Mouse (Mus musculus) spleen, adult 2 months (tissue): ENCODE results near the gene Sult2b1. TPM values are rescaled to one million over a fixed set of nuclear protein-coding genes. Genes with fewer than 3 reads are reported as not detected.

ENCODE experiments used
- DNase-seq, 2 experiments: peaks; one replicate each; pipeline versions ENCODE4 v3.0.0 to v3.0.0-alpha.2; 2012 to 2021; ENCODE audit warnings: low spot score in 2 of 2, low read depth in 1 of 2
- H3K27ac ChIP-seq: fragments of 200-500 bp; 2 replicates; pipeline ENCODE4 v1.5.1; 2012; ENCODE audit warnings: low read length, inconsistent platforms; ENCODE audit not compliant: insufficient read depth
- H3K27me3 ChIP-seq: fragments of 200-500 bp; 2 replicates; pipeline ENCODE4 v1.6.1; 2012; ENCODE audit warnings: mild to moderate bottlenecking, moderate library complexity, low read length, inconsistent platforms; ENCODE audit not compliant: control insufficient read depth, insufficient read depth
- H3K36me3 ChIP-seq: fragments of 200-500 bp; 2 replicates; pipeline ENCODE4 v1.6.1; 2012; ENCODE audit warnings: mild to moderate bottlenecking, low read length, inconsistent platforms; ENCODE audit not compliant: control insufficient read depth, insufficient read depth
- H3K4me1 ChIP-seq: fragments of 200-500 bp; 2 replicates; pipeline ENCODE4 v1.6.1; 2011; ENCODE audit warnings: inconsistent platforms; ENCODE audit not compliant: control insufficient read depth, insufficient read depth, insufficient read length
- H3K4me3 ChIP-seq: fragments of 200-500 bp; 2 replicates; pipeline ENCODE4 v1.5.1; 2011; ENCODE audit warnings: mild to moderate bottlenecking, inconsistent platforms; ENCODE audit not compliant: insufficient read depth, insufficient read length; ENCODE audit errors: extremely low read depth
- CTCF ChIP-seq: fragments of 200-500 bp; IDR thresholded peaks from 2 replicates; pipeline ENCODE4 v1.5.1; 2011; ENCODE audit warnings: mild to moderate bottlenecking, inconsistent platforms; ENCODE audit not compliant: insufficient read depth, insufficient read length, insufficient replicate concordance; ENCODE audit errors: extremely low read depth
- POLR2A ChIP-seq: fragments of 200-500 bp; IDR thresholded peaks from 2 replicates; pipeline ENCODE4 v1.6.1; 2011; ENCODE audit warnings: low read depth, low read length, inconsistent platforms
- WGBS: fragments of 180-500 bp; shearing (Covaris S2); methylation state at CpG from one replicate; pipeline ENCODE4 v1.1.7; 2018; 5-methylcytosine and 5-hydroxymethylcytosine counted together
- polyA plus RNA-seq: library from polyadenylated mRNA; depleted of rRNA; stranded (reverse); fragments of >200 nt; gene quantifications from 2 replicates; pipeline ENCODE4 v1.2.3, GENCODE M21; 2012

The Sult2b1 gene
- polyA plus RNA-seq, 1 experiment, result 0.76 TPM

DNA sequence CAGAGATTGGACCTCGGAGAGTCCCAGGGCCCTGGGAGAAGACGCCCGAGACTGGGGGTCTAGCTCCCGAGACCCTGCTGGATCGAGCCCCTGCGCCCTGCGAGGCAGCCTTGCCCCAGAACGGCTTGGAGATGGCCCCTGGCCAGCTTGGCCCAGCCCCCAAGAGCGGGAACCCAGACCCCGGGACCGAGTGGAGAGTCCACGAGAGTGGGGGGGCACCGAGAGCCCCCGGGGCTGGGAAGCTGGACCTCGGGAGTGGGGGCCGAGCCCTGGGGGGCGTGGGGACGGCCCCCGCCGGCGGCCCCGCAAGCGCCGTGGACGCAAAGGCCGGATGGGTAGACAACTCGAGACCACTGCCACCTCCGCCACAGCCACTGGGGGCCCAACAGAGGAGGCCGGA, 10.5 kb upstream of the Sult2b1 start:
- no peak overlapping the region for H3K27ac ChIP-seq
- H3K27me3 ChIP-seq, result peaks cover 13% of the 10 kb centered on the region
- no peak for DNase-seq
- TF ChIP-seq POLR2A (no peak), CTCF (no peak)
- H3K4me1 ChIP-seq, result peaks cover 10% of the 10 kb centered on the region
- no peaks in the 10 kb centered on the region for H3K36me3 ChIP-seq
- WGBS, result 89% methylated on average over 29 of the region's 29 CpGs
- no peak overlapping the region for H3K4me3 ChIP-seq

DNA sequence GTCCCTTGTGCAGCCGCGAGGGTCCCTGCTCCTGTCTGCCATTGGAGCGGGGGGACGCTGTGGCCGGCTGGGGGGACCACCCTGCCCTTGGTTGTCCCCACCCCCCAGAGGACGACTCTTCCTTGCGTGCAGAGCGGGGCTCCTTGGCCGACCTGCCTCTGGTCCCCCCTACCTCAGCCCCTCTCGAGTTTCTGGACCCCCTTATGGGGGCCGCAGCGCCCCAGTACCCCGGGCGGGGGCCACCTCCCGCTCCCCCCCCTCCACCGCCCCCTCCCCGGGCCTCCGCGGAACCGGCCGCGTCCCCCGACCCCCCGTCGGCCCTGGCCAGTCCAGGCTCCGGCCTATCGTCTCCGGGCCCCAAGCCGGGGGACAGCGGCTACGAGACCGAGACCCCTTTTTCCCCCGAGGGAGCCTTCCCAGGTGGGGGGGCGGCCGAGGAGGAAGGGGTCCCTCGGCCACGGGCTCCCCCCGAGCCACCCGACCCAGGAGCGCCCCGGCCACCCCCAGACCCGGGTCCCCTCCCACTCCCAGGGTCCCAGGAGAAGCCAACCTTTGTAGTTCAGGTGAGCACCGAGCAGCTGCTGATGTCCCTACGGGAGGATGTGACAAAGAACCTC, 9.6 kb upstream of the Sult2b1 start:
- TF ChIP-seq CTCF, result no peak

DNA sequence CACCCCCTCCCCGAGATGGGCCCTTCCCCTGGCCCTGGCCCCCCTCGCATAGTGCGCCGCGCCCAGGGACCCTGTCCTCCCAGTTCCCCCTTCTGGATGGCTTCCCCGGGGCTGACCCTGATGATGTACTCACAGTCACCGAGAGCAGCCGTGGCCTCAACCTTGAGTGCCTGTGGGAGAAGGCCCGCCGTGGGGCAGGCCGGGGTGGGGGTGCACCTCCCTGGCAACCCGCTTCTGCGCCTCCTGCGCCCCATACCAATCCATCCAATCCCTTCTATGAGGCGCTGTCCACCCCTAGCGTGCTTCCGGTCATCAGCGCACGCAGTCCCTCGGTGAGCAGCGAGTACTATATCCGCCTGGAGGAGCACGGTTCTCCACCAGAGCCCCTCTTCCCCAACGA, 8.8 kb upstream of the Sult2b1 start:
- Histone ChIP-seq H3K27ac (no peak overlapping the region), H3K4me3 (no peak overlapping the region), H3K27me3 (peaks cover 10% of the 10 kb centered on the region), H3K36me3 (no peaks in the 10 kb centered on the region), H3K4me1 (peaks cover 5% of the 10 kb centered on the region; the same call in 1 of the 2 replicates)
- DNase-seq, result no peak
- 80% methylated on average over 20 of the region's 24 CpGs for WGBS
- TF ChIP-seq CTCF (no peak), POLR2A (no peak)

More for the DNA sequence above, 9.6 kb upstream of the Sult2b1 start:
- 85% methylated on average over 44 of the region's 44 CpGs for WGBS
- Histone ChIP-seq H3K36me3 (no peaks in the 10 kb centered on the region), H3K4me3 (no peak overlapping the region), H3K27ac (no peak overlapping the region), H3K4me1 (peaks cover 10% of the 10 kb centered on the region), H3K27me3 (peaks cover 13% of the 10 kb centered on the region)
- no peak for DNase-seq

DNA sequence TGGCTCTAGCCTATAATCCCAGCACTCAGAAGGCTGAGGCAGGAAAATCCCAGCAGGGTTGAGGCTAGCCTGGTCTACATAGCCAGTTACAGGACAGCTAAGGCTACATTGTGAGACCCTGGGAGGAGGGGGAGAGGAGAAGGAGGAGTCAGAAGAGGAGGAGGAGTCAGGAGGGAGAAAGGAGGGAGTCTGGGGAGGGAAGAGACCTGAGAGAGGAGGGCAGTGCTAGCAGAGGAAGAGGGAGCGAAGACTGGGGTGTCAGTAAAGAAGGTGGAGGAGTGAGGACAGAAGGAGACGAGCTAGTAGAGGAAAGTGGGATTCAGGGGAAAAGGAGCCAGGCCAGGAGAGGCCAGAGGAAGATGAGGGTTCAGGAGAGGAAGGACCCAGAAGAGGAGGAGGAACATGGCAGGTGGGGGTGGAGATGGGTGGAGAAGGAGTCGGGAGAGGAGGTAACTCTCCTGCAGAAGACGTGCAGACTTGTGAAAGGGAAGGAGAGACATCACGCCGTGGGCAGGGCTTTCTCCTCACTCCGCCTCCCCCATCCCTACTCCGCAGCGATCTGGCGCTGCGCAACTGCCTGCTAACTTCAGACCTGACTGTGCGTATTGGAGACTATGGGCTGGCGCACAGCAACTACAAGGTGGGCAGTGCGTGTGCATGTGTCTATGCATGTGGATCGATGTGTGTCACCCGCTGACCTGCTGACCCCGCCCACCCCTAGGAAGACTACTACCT, 7.5 kb upstream of the Sult2b1 start:
- TF ChIP-seq POLR2A (no peak), CTCF (no peak)

DNA sequence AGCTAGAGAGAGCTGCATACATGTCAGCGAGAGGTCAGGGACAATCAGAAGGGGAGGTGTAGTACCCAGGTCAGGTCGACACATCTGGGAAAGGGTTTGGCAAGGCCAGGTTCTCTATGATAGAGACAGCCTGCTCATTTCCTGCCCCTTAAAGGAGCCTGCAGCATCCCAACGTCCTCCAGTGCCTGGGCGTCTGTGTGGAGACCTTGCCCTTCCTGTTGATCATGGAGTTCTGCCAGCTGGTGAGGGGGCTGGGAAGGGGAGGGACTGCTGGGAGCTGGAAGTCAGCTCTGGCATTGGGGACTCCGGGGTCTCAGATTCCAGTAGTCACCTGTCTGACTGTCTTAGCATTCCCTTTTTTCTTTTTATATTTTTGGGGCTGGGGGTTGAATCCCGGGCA, 6.3 kb upstream of the Sult2b1 start:
- WGBS, result 69% methylated on average over 6 of the region's 6 CpGs
- TF ChIP-seq CTCF (no peak), POLR2A (no peak)
- Histone ChIP-seq H3K36me3 (no peaks in the 10 kb centered on the region), H3K4me1 (peaks cover 3% of the 10 kb centered on the region; the same call in 1 of the 2 replicates), H3K27me3 (peaks cover 3% of the 10 kb centered on the region), H3K27ac (no peak overlapping the region), H3K4me3 (no peak overlapping the region)
- DNase-seq, result no peak

More for the DNA sequence above, 7.5 kb upstream of the Sult2b1 start:
- Histone ChIP-seq H3K27me3 (peaks cover 1% of the 10 kb centered on the region; the same call in 1 of the 2 replicates), H3K36me3 (no peaks in the 10 kb centered on the region), H3K4me1 (no peaks in the 10 kb centered on the region; the same call in 1 of the 2 replicates), H3K4me3 (no peak overlapping the region), H3K27ac (no peak overlapping the region)
- WGBS, result 75% methylated on average over 17 of the region's 17 CpGs
- no peak for DNase-seq

DNA sequence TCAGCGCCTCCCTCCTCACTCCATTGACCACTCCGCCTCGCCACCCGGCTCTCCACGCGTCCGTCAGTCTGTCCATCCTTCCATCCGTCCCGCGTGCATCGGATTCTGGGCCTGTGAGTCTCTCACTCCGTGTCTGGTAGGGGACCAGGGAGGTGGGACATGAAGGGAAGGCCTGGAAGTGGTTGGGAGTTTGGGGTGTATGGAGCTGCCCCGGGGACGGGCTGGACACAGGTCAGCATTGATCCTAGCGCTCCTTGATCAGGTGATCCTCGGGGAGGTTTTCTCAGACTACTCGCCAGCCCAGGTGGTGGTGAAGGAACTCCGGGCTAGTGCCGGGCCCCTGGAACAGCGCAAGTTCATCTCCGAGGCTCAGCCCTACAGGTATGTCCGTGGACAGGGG, 3.2 kb upstream of the Sult2b1 start:
- no peaks in the 10 kb centered on the region for H3K36me3 ChIP-seq
- TF ChIP-seq POLR2A (no peak), CTCF (no peak)
- peaks cover 11% of the 10 kb centered on the region for H3K4me1 ChIP-seq
- WGBS, result 86% methylated on average over 22 of the region's 22 CpGs
- no peak overlapping the region for H3K4me3 ChIP-seq
- DNase-seq, result no peak
- H3K27ac ChIP-seq, result no peak overlapping the region
- H3K27me3 ChIP-seq, result peaks cover 12% of the 10 kb centered on the region
